Comparison of ENCODE assay signal across 8 mouse cellular contexts in the genomic region with DNA sequence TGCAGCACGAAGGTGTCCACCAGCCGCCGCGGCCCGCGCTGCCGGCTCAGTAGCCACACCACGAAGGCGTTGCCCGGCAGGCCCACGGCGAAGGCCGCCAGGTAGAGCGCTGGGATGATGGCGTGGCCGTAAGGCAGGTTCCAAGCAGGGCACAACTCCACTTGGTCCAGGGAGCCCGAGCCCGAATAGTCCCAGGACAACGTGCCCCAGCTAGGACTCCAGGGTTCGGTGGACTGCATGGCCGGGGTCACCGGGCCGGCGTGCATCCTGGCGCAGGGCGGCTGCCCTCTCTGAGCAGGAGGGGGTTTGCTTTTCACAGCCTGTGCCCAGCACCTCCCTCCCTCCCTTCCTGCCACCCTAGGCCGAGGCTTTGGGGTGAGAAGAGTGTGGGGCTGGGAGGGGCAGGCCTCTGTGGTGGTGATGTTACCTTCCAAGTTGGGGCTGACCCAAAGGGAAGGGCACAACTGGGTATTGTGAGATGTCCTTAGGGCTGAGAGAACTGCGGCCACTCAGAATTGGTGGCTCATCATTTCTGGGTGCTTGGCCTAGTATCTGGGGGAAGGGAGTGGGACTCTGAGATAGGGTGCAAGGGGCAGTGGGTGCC. TPM values are rescaled to one million over a fixed set of nuclear protein-coding genes. Genes with fewer than 3 reads are reported as not detected.
DNase-seq lines count a peak whose midpoint lies in the region; ATAC-seq and TF ChIP-seq lines count a peak whose summit lies in the region.

A gene (minus strand): TSS at position 239 of the 604 bp plus-strand sequence.

- H3K4me2 ChIP-seq in lung, postnatal 0 days (replicated peaks; ENCODE audit: low read depth, low read length) = peak within 1 kb of the TSS; percentile 93

- ATAC-seq in lung, postnatal 0 days = 0 out of 2 replicates have a peak, but pooled peaks have one; percentile 4

- H3K9me3 ChIP-seq in lung, postnatal 0 days (ENCODE audit: low read length) = no peaks in the 10 kb centered on the region
- no peaks in the 10 kb centered on the region for H3K9me3 ChIP-seq in limb, embryonic 10.5 days (replicated peaks)

- H3K4me3 ChIP-seq in lung, postnatal 0 days (ENCODE audit: low read depth, low read length) = peak within 1 kb of the TSS; percentile 47
- peak within 1 kb of the TSS; percentile 66 for H3K4me3 ChIP-seq in limb, embryonic 10.5 days
- H3K4me3 ChIP-seq in olfactory bulb, adult 2 months (ENCODE audit: insufficient read depth, low read depth, low read length) = peak within 1 kb of the TSS; percentile 66

- TF ChIP-seq POLR2A in olfactory bulb, adult 2 months (IDR thresholded peaks at IDR 0.05; ENCODE audit: insufficient read depth, low read depth, low read length) = no peak

- peak; percentile 55 for DNase-seq in cerebellum, adult 9-10 months
- DNase-seq in cerebellum, postnatal 4 days (ENCODE audit: low spot score in 2 of 2) = no peak
- no peak for DNase-seq in lung, postnatal 0 days (ENCODE audit: low spot score)
- DNase-seq in lung, postnatal 14 days = no peak
- DNase-seq in limb, embryonic 10.5 days (ENCODE audit: low spot score) = no peak
- no peak for DNase-seq in T-cell, adult 2 months (ENCODE audit: low spot score)
- no peak for DNase-seq in ovary, adult 18-20 months (ENCODE audit: low spot score)

- no peaks in the 10 kb centered on the region for H3K36me3 ChIP-seq in lung, postnatal 0 days (ENCODE audit: insufficient read depth, low read length)
- no peaks in the 10 kb centered on the region for H3K36me3 ChIP-seq in limb, embryonic 10.5 days

- H3K27me3 ChIP-seq in lung, postnatal 0 days (replicated peaks; ENCODE audit: insufficient read depth, low read length) = peaks cover 34% of the 10 kb centered on the region
- peaks cover 80% of the 10 kb centered on the region for H3K27me3 ChIP-seq in limb, embryonic 10.5 days (ENCODE audit: low read depth, poor library complexity, severe bottlenecking)

- H3K27ac ChIP-seq in lung, postnatal 0 days (ENCODE audit: low read length) = no peak within 1 kb of the TSS
- peak within 1 kb of the TSS; percentile 75 for H3K27ac ChIP-seq in limb, embryonic 10.5 days
- H3K27ac ChIP-seq in olfactory bulb, adult 2 months (ENCODE audit: insufficient read depth, low read depth, low read length) = no peak within 1 kb of the TSS

- no peak for TF ChIP-seq CTCF in lung, postnatal 0 days (IDR thresholded peaks at IDR 0.05)
- TF ChIP-seq CTCF in olfactory bulb, adult 2 months (IDR thresholded peaks at IDR 0.05; ENCODE audit: insufficient read depth, low read depth, low read length) = no peak

- no peak for TF ChIP-seq EP300 in lung, postnatal 0 days (IDR thresholded peaks at IDR 0.05)

- no peak within 1 kb of the TSS for H3K9ac ChIP-seq in lung, postnatal 0 days (replicated peaks; ENCODE audit: low read depth)

- peaks cover 10% of the 10 kb centered on the region for H3K4me1 ChIP-seq in lung, postnatal 0 days (ENCODE audit: insufficient read depth, low read depth, low read length)
- peaks cover 18% of the 10 kb centered on the region for H3K4me1 ChIP-seq in limb, embryonic 10.5 days
- peaks cover 19% of the 10 kb centered on the region for H3K4me1 ChIP-seq in olfactory bulb, adult 2 months (ENCODE audit: control insufficient read depth, insufficient read depth, low read length)

- 23% methylated on average over 14 of the region's 28 CpGs for WGBS in lung, postnatal 0 days
- 10% methylated on average over 28 of the region's 28 CpGs for WGBS in limb, embryonic 10.5 days
- WGBS in olfactory bulb, adult 2 months = 15% methylated on average over 28 of the region's 28 CpGs

RNA-seq across cellular contexts. Expression of the gene that starts here (rescaled TPM):
- not detected in 2 replicates for polyA plus RNA-seq in lung, postnatal 0 days (2015; fragmentation: Nextera tagmentation; extraction: Ambion mirVana)
- not detected in 2 replicates for polyA plus RNA-seq in limb, embryonic 10.5 days (2016; fragmentation: Nextera tagmentation; extraction: Ambion mirVana)
- polyA plus RNA-seq in olfactory bulb, adult 2 months (2012; ENCODE audit: insufficient read depth, insufficient read length, low replicate concordance, missing spikeins) = not detected in 2 replicates

Comparison
In these comparisons a context has a peak if more than half of its experiments do, and no peak if none do; other contexts are left out.
1. Peak in ATAC-seq, H3K4me3 ChIP-seq and H3K4me2 ChIP-seq in lung, postnatal 0 days; RNA of the gene not detected or under 1 TPM.